Mouse (Mus musculus): ENCODE measurements around the gene Pam.

DNA sequence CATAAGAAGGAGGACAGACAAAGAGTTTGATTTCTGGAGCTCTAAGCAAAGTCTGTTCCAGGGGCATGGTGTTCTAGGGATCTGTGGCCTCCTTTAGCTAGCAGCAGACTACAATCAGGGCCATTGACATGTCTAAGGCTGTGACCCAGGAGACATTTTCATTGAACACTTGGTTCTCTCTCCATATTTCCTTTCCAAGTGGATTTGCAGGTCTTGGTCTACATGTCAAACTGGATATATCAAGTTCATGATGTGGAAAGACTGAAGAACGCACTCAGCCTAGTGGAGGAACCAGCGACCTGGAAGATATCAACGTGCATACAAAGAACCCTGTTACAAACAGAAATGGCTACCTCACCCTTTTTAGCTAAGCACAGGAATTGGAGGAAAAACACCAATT lies 156.9 kb downstream of the Pam start:
- no peak for TF ChIP-seq CTCF (IDR thresholded peaks at IDR 0.05; ENCODE audit: control insufficient read depth, insufficient read depth, low read length)
- no peak for TF ChIP-seq POLR2A (IDR thresholded peaks at IDR 0.05; ENCODE audit: borderline replicate concordance, control insufficient read depth, low read depth, low read length)
